Mouse (Mus musculus) liver, embryonic 14.5 days (tissue): ENCODE data around the gene Gm11492. TPM values are rescaled to one million over a fixed set of nuclear protein-coding genes. Genes with fewer than 3 reads are reported as not detected.

Source experiments
- ATAC-seq: fragments of 200-750 bp; cut with Nextera tagmentation; 2 replicates; pipeline ENCODE4 v1.8.0; 2017; ENCODE audit warnings: moderate number of reproducible peaks, mild to moderate bottlenecking, moderate library complexity; ENCODE audit not compliant: insufficient read depth
- DNase-seq, 3 experiments: peaks; one replicate each; pipeline ENCODE4 v3.0.0-alpha.2; 2012 to 2013; ENCODE audit warnings: low read depth in 3 of 3, low spot score in 3 of 3
- H3K27ac ChIP-seq: fragments of 300-500 bp; sonication (generic); 2 replicates; pipeline ENCODE4 v1.5.1; 2014; ENCODE audit warnings: moderate library complexity, mild to moderate bottlenecking, control low read depth, inconsistent platforms
- H3K27me3 ChIP-seq: fragments of 300-500 bp; sonication (generic); 2 replicates; pipeline ENCODE4 v1.6.1; 2014; ENCODE audit warnings: mild to moderate bottlenecking, low read length, moderate library complexity; ENCODE audit not compliant: control insufficient read depth, insufficient read depth
- H3K36me3 ChIP-seq: fragments of 300-500 bp; sonication (generic); replicated peaks from 2 replicates; pipeline ENCODE4 v1.6.1; 2014; ENCODE audit warnings: low read depth; ENCODE audit not compliant: control insufficient read depth, insufficient read depth
- H3K4me1 ChIP-seq, 2 experiments: fragments of 200-500 bp in 1 of 2; fragments of 300-500 bp in 1 of 2; sonication (generic) in 1 of 2; replicated peaks; 2 replicates each; pipeline ENCODE4 v1.6.1; 2012 to 2014; ENCODE audit warnings: antibody characterized with exemption in 1 of 2, inconsistent platforms in 1 of 2, low read length in 1 of 2; ENCODE audit not compliant: control insufficient read depth in 2 of 2, insufficient read depth in 2 of 2
- H3K4me2 ChIP-seq: fragments of 300-500 bp; sonication (generic); 2 replicates; pipeline ENCODE4 v1.6.1; 2014; ENCODE audit warnings: low read depth, mild to moderate bottlenecking, control low read depth, moderate library complexity
- H3K4me3 ChIP-seq, 2 experiments: fragments of 200-500 bp in 1 of 2; fragments of 300-500 bp in 1 of 2; sonication (generic) in 1 of 2; 2 replicates each; pipeline ENCODE4 v1.5.1; 2012 to 2014; ENCODE audit warnings: low read depth in 2 of 2, low read length in 2 of 2, mild to moderate bottlenecking in 2 of 2, control low read depth in 1 of 2, inconsistent platforms in 1 of 2, moderate library complexity in 1 of 2; ENCODE audit not compliant: insufficient read depth in 1 of 2
- H3K9ac ChIP-seq: fragments of 300-500 bp; sonication (generic); replicated peaks from 2 replicates; pipeline ENCODE4 v1.6.1; 2014; ENCODE audit warnings: mild to moderate bottlenecking, control low read depth, moderate library complexity
- H3K9me3 ChIP-seq: fragments of 300-500 bp; sonication (generic); 2 replicates; pipeline ENCODE4 v1.6.1; 2016; ENCODE audit warnings: low read length, mixed read lengths; ENCODE audit not compliant: control insufficient read depth
- CTCF ChIP-seq: IDR thresholded peaks from 2 replicates; pipeline ENCODE4 v1.5.1; 2016; ENCODE audit warnings: antibody characterized with exemption, low read depth, control low read depth
- EP300 ChIP-seq: IDR thresholded peaks from 2 replicates; pipeline ENCODE4 v1.6.1; 2016; ENCODE audit warnings: antibody characterized with exemption, low read depth
- WGBS: fragments of 180-500 bp; shearing (Covaris S2); extraction: QIAGEN DNeasy Blood & Tissue Kit; methylation state at CpG from one replicate; pipeline ENCODE4 v1.1.7; 2014; ENCODE audit not compliant: insufficient replicate concordance; 5-methylcytosine and 5-hydroxymethylcytosine counted together
- polyA plus RNA-seq, 2 experiments: library from polyadenylated mRNA; depleted of rRNA in 1 of 2; stranded (reverse) in 1 of 2; unstranded in 1 of 2; fragments of >200 nt; fragmentation: Nextera tagmentation in 1 of 2; extraction: Ambion mirVana in 1 of 2; gene quantifications; 2 replicates each; pipeline versions ENCODE4 v1.2.1 to v1.2.3; 2012 to 2014

Gm11492 gene
- polyA plus RNA-seq, 2 experiments: not detected

GRCm38 (mm10) chr11:87597061-87597460, 30.6 kb downstream of the Gm11492 start:
- H3K27ac ChIP-seq: no peak overlapping the region
- DNase-seq: no peak
- H3K9me3 ChIP-seq: no peaks in the 10 kb centered on the region
- ATAC-seq: no peak
- peaks cover 21 to 27% of the 10 kb centered on the region in 2 experiments for H3K4me1 ChIP-seq
- no peak overlapping the region for H3K4me3 ChIP-seq
- no peak overlapping the region for H3K9ac ChIP-seq
- peaks cover 33% of the 10 kb centered on the region for H3K36me3 ChIP-seq
- H3K4me2 ChIP-seq: no peak overlapping the region
- no peak for TF ChIP-seq CTCF
- no peak for TF ChIP-seq EP300
- H3K27me3 ChIP-seq: no peaks in the 10 kb centered on the region

- Histone ChIP-seq H3K27ac (no peak overlapping the region), H3K4me2 (no peak overlapping the region), H3K36me3 (peaks cover 54% of the 10 kb centered on the region), H3K9me3 (no peaks in the 10 kb centered on the region), H3K27me3 (no peaks in the 10 kb centered on the region), H3K4me3 (no peak overlapping the region), H3K4me1 (peaks cover 9 to 11% of the 10 kb centered on the region in 2 experiments), H3K9ac (no peak overlapping the region)
- TF ChIP-seq EP300: no peak
- no peak for TF ChIP-seq CTCF
- 85% methylated on average over 13 of the region's 13 CpGs for WGBS
- ATAC-seq (no peak), DNase-seq (no peak)
Observed at GRCm38 (mm10) chr11:87599395-87600089, 33.1 kb downstream of the Gm11492 start.

- WGBS: 82% methylated on average over 10 of the region's 10 CpGs
Observed at GRCm38 (mm10) chr11:87600322-87600853, 33.9 kb downstream of the Gm11492 start.

GRCm38 (mm10) chr11:87602234-87602633, 35.8 kb downstream of the Gm11492 start:
- no peak for TF ChIP-seq EP300
- no peak for TF ChIP-seq CTCF
- no peaks in the 10 kb centered on the region for H3K27me3 ChIP-seq
- no peaks in the 10 kb centered on the region for H3K4me1 ChIP-seq
- H3K36me3 ChIP-seq: peaks cover 68% of the 10 kb centered on the region
- H3K9ac ChIP-seq: no peak overlapping the region
- no peak overlapping the region for H3K27ac ChIP-seq
- DNase-seq (no peak), ATAC-seq (no peak)
- no peaks in the 10 kb centered on the region for H3K9me3 ChIP-seq
- H3K4me3 ChIP-seq: no peak overlapping the region
- 87% methylated on average over 9 of the region's 9 CpGs for WGBS
- no peak overlapping the region for H3K4me2 ChIP-seq

More at GRCm38 (mm10) chr11:87600322-87600853, 33.9 kb downstream of the Gm11492 start:
- no peak for ATAC-seq
- Histone ChIP-seq H3K4me2 (no peak overlapping the region), H3K4me3 (no peak overlapping the region), H3K9me3 (no peaks in the 10 kb centered on the region), H3K27me3 (no peaks in the 10 kb centered on the region), H3K9ac (no peak overlapping the region), H3K27ac (no peak overlapping the region), H3K4me1 (peaks cover 5% of the 10 kb centered on the region in 2 experiments; a peak in 2 of 4 replicates), H3K36me3 (peaks cover 60% of the 10 kb centered on the region)
- no peak for DNase-seq
- TF ChIP-seq CTCF (no peak), EP300 (no peak)

GRCm38 (mm10) chr11:87603571-87603970, 37.1 kb downstream of the Gm11492 start:
- 88% methylated on average over 2 of the region's 2 CpGs for whole genome bisulfite sequencing
- peaks cover 56% of the 10 kb centered on the region for H3K36me3 ChIP-seq
- H3K4me3 ChIP-seq: no peak overlapping the region
- no peak overlapping the region for H3K4me2 ChIP-seq
- no peak overlapping the region for H3K27ac ChIP-seq
- no peaks in the 10 kb centered on the region for H3K27me3 ChIP-seq
- no peak overlapping the region for H3K9ac ChIP-seq
- ATAC-seq: no peak
- TF ChIP-seq CTCF (no peak), EP300 (no peak)
- no peaks in the 10 kb centered on the region for H3K9me3 ChIP-seq
- H3K4me1 ChIP-seq: no peaks in the 10 kb centered on the region
- DNase-seq: no peak
